Mouse (Mus musculus): ENCODE measurements around the gene Ret.

Gene Ret

GRCm38 (mm10) chr6:118111810-118112209 lies 85.7 kb downstream of the Ret start:
- no peak for DNase-seq (ENCODE audit: low spot score)

Data from ovary, adult 18-20 months (tissue).